Mouse (Mus musculus) E14TG2a.4 (cell line): ENCODE data around the gene Slc38a1.

Experiments
- CTCF ChIP-seq: conservative IDR thresholded peaks from 2 replicates; pipeline ENCODE4 v1.5.1; 2014; ENCODE audit warnings: low read length
- NANOG ChIP-seq: IDR thresholded peaks from 2 replicates; pipeline ENCODE4 v1.6.1; 2014; ENCODE audit warnings: borderline replicate concordance, low read length, mixed read lengths

- no peak for TF ChIP-seq CTCF
- no peak for TF ChIP-seq NANOG
Observed at GRCm38 (mm10) chr15:96684132-96684830, 41.6 kb upstream of the Slc38a1 start.
